ENCODE assay signal across 10 mouse cellular contexts in genomic region chr5:102768385-102769080, GRCm38 (mm10).
DNase-seq lines count a peak whose midpoint lies in the region; ATAC-seq and TF ChIP-seq lines count a peak whose summit lies in the region.
"Had no signal": no experiment of that assay in that cellular context is flagged by ENCODE, and none has a peak within 500 bp of the region (broad histone marks: within the 10 kb centered on the region; RNA-seq: fewer than 3 reads in every experiment).

No protein-coding gene starts in this region.

- no peak overlapping the region for H3K9ac ChIP-seq in intestine, postnatal 0 days (ENCODE audit: low read depth, low read length)
- no peak overlapping the region for H3K9ac ChIP-seq in midbrain, embryonic 14.5 days (replicated peaks; ENCODE audit: low read length)
- H3K9ac ChIP-seq: liver, embryonic 14.5 days had no signal

- H3K27me3 ChIP-seq in intestine, postnatal 0 days (replicated peaks; ENCODE audit: control insufficient read depth, insufficient read depth, low read length), result no peaks in the 10 kb centered on the region
- no peaks in the 10 kb centered on the region for H3K27me3 ChIP-seq in midbrain, embryonic 14.5 days (ENCODE audit: control insufficient read depth, insufficient read depth, low read length)

- no peaks in the 10 kb centered on the region for H3K4me1 ChIP-seq in intestine, postnatal 0 days (replicated peaks; ENCODE audit: control insufficient read depth, insufficient read depth, low read length)
- H3K4me1 ChIP-seq in midbrain, embryonic 14.5 days (ENCODE audit: control insufficient read depth, insufficient read depth, low read length), result no peaks in the 10 kb centered on the region; the same call in 1 of the 2 replicates

- 17% methylated on average over 12 of the region's 12 CpGs for WGBS in intestine, postnatal 0 days
- WGBS in midbrain, embryonic 14.5 days, result 48% methylated on average over 12 of the region's 12 CpGs

- no peak overlapping the region for H3K27ac ChIP-seq in intestine, postnatal 0 days (ENCODE audit: low read depth, low read length)
- H3K27ac ChIP-seq in midbrain, embryonic 14.5 days (replicated peaks; ENCODE audit: low read depth, low read length), result no peak overlapping the region
- H3K27ac ChIP-seq in layer of hippocampus, adult 2 months, result no peak overlapping the region
- H3K27ac ChIP-seq: liver, embryonic 14.5 days had no signal

- DNase-seq in embryo, embryonic 10 days (ENCODE audit: low spot score), result peak; percentile 46
- no peak for DNase-seq in embryo, embryonic 9.5 days (ENCODE audit: extremely low spot score)
- peak; percentile 7 to 17 for DNase-seq in gastrocnemius, adult 8-10 months (ENCODE audit: low spot score in 2 of 2)
- peak; percentile 50 for DNase-seq in midbrain, embryonic 14.5 days
- DNase-seq in cerebellum, adult 9-10 months, result no peak
- DNase-seq in left cerebral cortex, adult 18-20 months (ENCODE audit: low spot score in 2 of 2), result no peak
- DNase-seq in layer of hippocampus, adult 2 months (ENCODE audit: low spot score in 2 of 2), result no peak
- DNase-seq: thymus, postnatal 14 days had no signal

- H3K36me3 ChIP-seq in intestine, postnatal 0 days (ENCODE audit: control insufficient read depth, insufficient read depth), result no peaks in the 10 kb centered on the region
- no peaks in the 10 kb centered on the region for H3K36me3 ChIP-seq in midbrain, embryonic 14.5 days (ENCODE audit: control insufficient read depth, insufficient read depth, low read length)

- no peak for TF ChIP-seq CTCF in intestine, postnatal 0 days (IDR thresholded peaks at IDR 0.05; ENCODE audit: low read depth)
- TF ChIP-seq CTCF in layer of hippocampus, adult 2 months (conservative IDR thresholded peaks at IDR 0.05), result no peak

- H3K4me3 ChIP-seq in intestine, postnatal 0 days (ENCODE audit: low read depth, low read length), result no peak overlapping the region
- H3K4me3 ChIP-seq in midbrain, embryonic 14.5 days (replicated peaks; ENCODE audit: low read depth, low read length), result no peak overlapping the region
- no peak overlapping the region for H3K4me3 ChIP-seq in layer of hippocampus, adult 2 months

- no peaks in the 10 kb centered on the region for H3K9me3 ChIP-seq in intestine, postnatal 0 days (ENCODE audit: control insufficient read depth)
- no peaks in the 10 kb centered on the region for H3K9me3 ChIP-seq in midbrain, embryonic 14.5 days (ENCODE audit: control insufficient read depth, low read length)

- no peak for ATAC-seq in intestine, postnatal 0 days
- no peak for ATAC-seq in midbrain, embryonic 14.5 days (ENCODE audit: low FRiP score, low TSS enrichment)

- H3K4me2 ChIP-seq in intestine, postnatal 0 days (replicated peaks; ENCODE audit: low read depth), result 0 out of 2 replicates have a peak overlapping the region, but pooled peaks have one; percentile 21
- H3K4me2 ChIP-seq in midbrain, embryonic 14.5 days (ENCODE audit: low read length), result peak overlapping the region; percentile 1; the same call in 1 of the 2 replicates

Comparison
In these comparisons a context has a peak if more than half of its experiments do, and no peak if none do; other contexts are left out.
1. DNase-seq: peak in embryo, embryonic 10 days (single experiment), gastrocnemius, adult 8-10 months (2 of 2) and midbrain, embryonic 14.5 days (single experiment); none in embryo, embryonic 9.5 days (single experiment), cerebellum, adult 9-10 months (single experiment), left cerebral cortex, adult 18-20 months (0 of 2) and layer of hippocampus, adult 2 months (0 of 2).